Mouse (Mus musculus) gastrocnemius, postnatal 14 days (tissue): ENCODE results near the gene Gm20662. TPM values are rescaled to one million over a fixed set of nuclear protein-coding genes. Genes with fewer than 3 reads are reported as not detected.

Source experiments
- DNase-seq: peaks from one replicate; pipeline ENCODE4 v3.0.0; 2021; ENCODE audit warnings: mixed read lengths
- intact Hi-C: fragments of 180-260 bp; cut with DNase I; formaldehyde crosslinking; loops from one replicate; pipeline ENCODE4 v1.15.1; 2025; ENCODE audit warnings: low total_unique reads
- microRNA-seq, 2 experiments: library from miRNA; unstranded; fragments of <30 nt; microRNA quantifications; one replicate each; pipeline ENCODE4 v1.2.0; 2021
- total RNA-seq, 2 experiments: library from RNA; stranded (reverse); gene quantifications; 2 replicates each; pipeline ENCODE4 v1.2.3; 2021

The Gm20662 gene
- total RNA-seq, 2 experiments from 2014 or later = not detected

- no peak for DNase-seq
- intact Hi-C loops = loop anchor here (5.0 kb wide), 1 partner anchor 167 kb away; no protein-coding TSS in a partner anchor
These were observed 73.4 kb downstream of the Gm20662 start for GRCm38 (mm10) chr9:108069529-108069928.

- no peak for DNase-seq
- intact Hi-C loops = no loop called here
These were observed 75.7 kb downstream of the Gm20662 start for GRCm38 (mm10) chr9:108071801-108072200.

- no peak for DNase-seq
- intact Hi-C loops = no loop called here
These were observed 76.4 kb downstream of the Gm20662 start for GRCm38 (mm10) chr9:108072481-108072924.

GRCm38 (mm10) chr9:108073141-108073930 is 77.2 kb downstream of the Gm20662 start:
- no peak for DNase-seq
- intact Hi-C loops = no loop called here

GRCm38 (mm10) chr9:108080168-108080567 is 84.0 kb downstream of the Gm20662 start, which contains the start of gene Mst1:
Mst1 (plus strand) TSS chr9:108080436.
- DNase-seq = no peak
- intact Hi-C loops = no loop called here

GRCm38 (mm10) chr9:108082549-108082948 is 86.4 kb downstream of the Gm20662 start:
- intact Hi-C loops = no loop called here
- no peak for DNase-seq

- DNase-seq = no peak
- intact Hi-C loops = no loop called here
These were observed 86.9 kb downstream of the Gm20662 start, which contains the start of gene Rnf123 for GRCm38 (mm10) chr9:108082988-108083431. Rnf123 (minus strand) TSS chr9:108083346.

- DNase-seq = no peak
- intact Hi-C loops = no loop called here
These were observed 87.4 kb downstream of the Gm20662 start for GRCm38 (mm10) chr9:108083561-108083960.

- no peak for DNase-seq
- intact Hi-C loops = no loop called here
These were observed 89.1 kb downstream of the Gm20662 start for GRCm38 (mm10) chr9:108085261-108085660.

GRCm38 (mm10) chr9:108090611-108091120 is 94.5 kb downstream of the Gm20662 start:
- intact Hi-C loops = no loop called here
- DNase-seq = no peak

- DNase-seq = no peak
- intact Hi-C loops = no loop called here
These were observed 97.4 kb downstream of the Gm20662 start for GRCm38 (mm10) chr9:108093586-108093985.

GRCm38 (mm10) chr9:108094184-108094941 is 98.2 kb downstream of the Gm20662 start, which contains the start of gene Apeh:
Apeh (minus strand) TSS chr9:108094606.
- peak; percentile 96 for DNase-seq
- intact Hi-C loops = no loop called here

Small RNA genes lying within 50 kb of the gene (microRNA-seq; reads per million reads assigned to microRNA genes)
- 0 reads per million in 2 experiments for gene Mir7088

Other genes starting within 250 kb of the Gm20662 start
- gene Rbm5, start 225.4 kb upstream of the Gm20662 start, total RNA-seq = 10 to 100 TPM; 30.9 to 40.5 TPM
- 10 to 100 TPM; 18.0 to 19.7 TPM for gene Rbm6, start 123.1 kb upstream of the Gm20662 start, total RNA-seq
- gene Mon1a, start 108.2 kb upstream of the Gm20662 start, total RNA-seq = 1 to 10 TPM; 5.9 to 6.7 TPM
- gene Mst1r, start 89.5 kb upstream of the Gm20662 start, total RNA-seq = 1 to 10 TPM; 1.2 to 1.8 TPM
- not detected for gene Actl11, start 67.9 kb upstream of the Gm20662 start, total RNA-seq
- gene Camkv, start 60.7 kb upstream of the Gm20662 start, total RNA-seq = under 1 TPM; 0.16 to 0.24 TPM
- gene Traip, start 46.2 kb upstream of the Gm20662 start, total RNA-seq = 1 to 10 TPM in 1 of 2 experiments, under 1 TPM in 1; 0.97 to 1.1 TPM
- gene Uba7, start 20.8 kb upstream of the Gm20662 start, total RNA-seq = 1 to 10 TPM; 2.6 to 4.0 TPM
- under 1 TPM in 1 of 2 experiments, not detected in 1; 0.33 TPM for gene Gm20661, start 13.3 kb upstream of the Gm20662 start, total RNA-seq
- 1 to 10 TPM; 6.0 to 7.6 TPM for gene Inka1, start 10.5 kb upstream of the Gm20662 start, total RNA-seq
- gene Cdhr4, start 3.9 kb upstream of the Gm20662 start, total RNA-seq = 1 to 10 TPM in 1 of 2 experiments, under 1 TPM in 1; 0.68 to 1.1 TPM
- 10 to 100 TPM; 26.3 to 28.8 TPM for gene Ip6k1, start 6.2 kb downstream of the Gm20662 start, total RNA-seq
- gene Gmppb, start 52.9 kb downstream of the Gm20662 start, total RNA-seq = 1 to 10 TPM; 4.7 to 8.3 TPM
- 1 to 10 TPM; 1.0 to 2.4 TPM for gene Amigo3, start 56.8 kb downstream of the Gm20662 start, total RNA-seq
- not detected for gene Mst1, start 84.1 kb downstream of the Gm20662 start, total RNA-seq
- 100 to 1,000 TPM; 154 to 161 TPM for gene Rnf123, start 87.0 kb downstream of the Gm20662 start, total RNA-seq
- gene Apeh, start 98.3 kb downstream of the Gm20662 start, total RNA-seq = 10 to 100 TPM; 37.9 to 38.3 TPM
- gene Bsn, start 194.0 kb downstream of the Gm20662 start, total RNA-seq = under 1 TPM; 0.11 to 0.29 TPM